Mouse (Mus musculus): ENCODE measurements around the gene Klhl11. TPM values are rescaled to one million over a fixed set of nuclear protein-coding genes. Genes with fewer than 3 reads are reported as not detected.
A peak's percentile ranks its signal among the peaks of the same experiment; 100 is the strongest.

The Klhl11 gene
- 10.9 and 12.3 TPM in 2 replicates for polyA plus RNA-seq (2014; fragmentation: Nextera tagmentation; extraction: Ambion mirVana)

GRCm38 (mm10) chr11:100472197-100472934 lies at the start of gene Klhl11:
Gene Klhl11, minus strand, starts transcription at chr11:100472741.
- Histone ChIP-seq H3K36me3 (ENCODE audit: insufficient read depth) (peaks cover 15% of the 10 kb centered on the region), H3K27me3 (ENCODE audit: insufficient read depth, low read length) (no peaks in the 10 kb centered on the region), H3K4me3 (ENCODE audit: low read depth, low read length) (peak within 1 kb of the TSS; percentile 96), H3K27ac (ENCODE audit: low read depth) (peak within 1 kb of the TSS; percentile 76; the same call in 1 of the 2 replicates), H3K9me3 (ENCODE audit: low read depth, low read length) (no peaks in the 10 kb centered on the region), H3K4me1 (ENCODE audit: insufficient read depth) (peaks cover 5% of the 10 kb centered on the region; the same call in 1 of the 2 replicates), H3K9ac (peak within 1 kb of the TSS; percentile 94), H3K4me2 (peak within 1 kb of the TSS; percentile 97)
- ATAC-seq (ENCODE audit: insufficient read depth): peak; percentile 89
- TF ChIP-seq CTCF (IDR thresholded peaks at IDR 0.05; ENCODE audit: low read depth): peak; percentile 77
- under 1% methylated on average over 83 of the region's 83 CpGs for WGBS
- DNase-seq: peak; percentile 97

GRCm38 (mm10) chr11:100520838-100521237 lies 48.3 kb upstream of the Klhl11 start:
- Histone ChIP-seq H3K4me2 (no peak overlapping the region), H3K9me3 (ENCODE audit: low read depth, low read length) (no peaks in the 10 kb centered on the region), H3K27me3 (ENCODE audit: insufficient read depth, low read length) (no peaks in the 10 kb centered on the region), H3K4me3 (ENCODE audit: low read depth, low read length) (no peak overlapping the region), H3K9ac (no peak overlapping the region), H3K27ac (ENCODE audit: low read depth) (no peak overlapping the region), H3K36me3 (ENCODE audit: insufficient read depth) (peaks cover 83% of the 10 kb centered on the region), H3K4me1 (ENCODE audit: insufficient read depth) (peaks cover 8% of the 10 kb centered on the region; the same call in 1 of the 2 replicates)
- no peak for DNase-seq
- TF ChIP-seq CTCF (IDR thresholded peaks at IDR 0.05; ENCODE audit: low read depth): no peak
- 63% methylated on average over 15 of the region's 15 CpGs for WGBS
- ATAC-seq (ENCODE audit: insufficient read depth): no peak

- Histone ChIP-seq H3K4me3 (ENCODE audit: low read depth, low read length) (no peak overlapping the region), H3K27ac (ENCODE audit: low read depth) (no peak overlapping the region), H3K4me1 (ENCODE audit: insufficient read depth) (no peaks in the 10 kb centered on the region), H3K36me3 (ENCODE audit: insufficient read depth) (peaks cover 94% of the 10 kb centered on the region), H3K9me3 (ENCODE audit: low read depth, low read length) (no peaks in the 10 kb centered on the region), H3K9ac (no peak overlapping the region), H3K4me2 (no peak overlapping the region), H3K27me3 (ENCODE audit: insufficient read depth, low read length) (no peaks in the 10 kb centered on the region)
- no peak for TF ChIP-seq CTCF (IDR thresholded peaks at IDR 0.05; ENCODE audit: low read depth)
- WGBS: 63% methylated on average over 7 of the region's 7 CpGs
- no peak for DNase-seq
- ATAC-seq (ENCODE audit: insufficient read depth): no peak
Observed at GRCm38 (mm10) chr11:100519188-100519587, 46.6 kb upstream of the Klhl11 start.

DNA sequence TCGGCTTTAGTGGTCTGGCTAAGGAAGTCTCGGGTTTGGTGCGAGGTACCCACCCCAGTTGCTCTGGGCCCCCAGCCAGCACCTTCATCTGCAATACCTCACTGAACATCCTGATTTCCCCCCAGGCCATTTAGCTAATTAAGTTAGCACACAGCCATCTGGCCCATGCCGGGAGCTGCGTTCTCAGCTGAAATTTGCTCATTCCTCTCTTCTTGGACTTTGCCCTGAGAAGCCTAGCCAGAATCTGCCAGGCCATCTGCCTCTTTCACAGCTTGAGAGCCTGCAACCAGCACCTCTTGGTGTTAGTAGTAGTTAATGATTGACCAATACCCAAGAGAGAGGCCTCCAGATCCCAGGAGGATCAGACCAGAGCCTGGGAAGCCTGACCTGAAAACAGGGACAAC lies 45.6 kb upstream of the Klhl11 start:
- 76% methylated on average over 5 of the region's 5 CpGs for WGBS

DNA sequence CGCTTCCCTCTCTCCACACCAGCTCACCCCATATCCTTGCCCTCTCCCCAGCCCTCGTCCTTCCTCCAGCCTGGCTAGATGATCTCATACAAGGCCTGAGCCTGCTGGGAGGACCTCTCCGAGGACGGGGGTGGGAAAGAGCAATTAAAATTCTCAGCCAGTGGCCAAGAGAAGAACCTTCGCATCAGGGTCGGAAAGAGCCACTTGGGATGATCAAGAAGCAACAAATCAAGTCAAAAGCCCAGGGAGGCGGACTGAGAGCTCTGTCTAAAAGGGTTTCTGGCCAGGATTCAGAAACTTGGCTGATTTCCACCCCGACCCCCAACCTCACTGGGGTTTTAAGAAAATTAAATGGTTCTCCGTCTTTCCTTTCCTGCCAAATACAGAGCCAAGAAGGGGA lies 43.8 kb upstream of the Klhl11 start:
- Histone ChIP-seq H3K4me2 (no peak overlapping the region), H3K4me1 (ENCODE audit: insufficient read depth) (no peaks in the 10 kb centered on the region), H3K27me3 (ENCODE audit: insufficient read depth, low read length) (no peaks in the 10 kb centered on the region), H3K27ac (ENCODE audit: low read depth) (no peak overlapping the region), H3K36me3 (ENCODE audit: insufficient read depth) (peaks cover 97% of the 10 kb centered on the region), H3K4me3 (ENCODE audit: low read depth, low read length) (no peak overlapping the region), H3K9me3 (ENCODE audit: low read depth, low read length) (no peaks in the 10 kb centered on the region), H3K9ac (no peak overlapping the region)
- ATAC-seq (ENCODE audit: insufficient read depth): no peak
- TF ChIP-seq CTCF (IDR thresholded peaks at IDR 0.05; ENCODE audit: low read depth): no peak
- 60% methylated on average over 9 of the region's 9 CpGs for WGBS
- DNase-seq: peak; percentile 54

More for the DNA sequence above, 45.6 kb upstream of the Klhl11 start:
- Histone ChIP-seq H3K27ac (ENCODE audit: low read depth) (no peak overlapping the region), H3K36me3 (ENCODE audit: insufficient read depth) (peaks cover 98% of the 10 kb centered on the region), H3K9ac (no peak overlapping the region), H3K4me3 (ENCODE audit: low read depth, low read length) (no peak overlapping the region), H3K4me1 (ENCODE audit: insufficient read depth) (no peaks in the 10 kb centered on the region), H3K27me3 (ENCODE audit: insufficient read depth, low read length) (no peaks in the 10 kb centered on the region), H3K4me2 (no peak overlapping the region), H3K9me3 (ENCODE audit: low read depth, low read length) (no peaks in the 10 kb centered on the region)
- DNase-seq (no peak), ATAC-seq (ENCODE audit: insufficient read depth) (no peak)
- TF ChIP-seq CTCF (IDR thresholded peaks at IDR 0.05; ENCODE audit: low read depth): no peak

GRCm38 (mm10) chr11:100515789-100516188 lies 43.2 kb upstream of the Klhl11 start:
- ATAC-seq (ENCODE audit: insufficient read depth): no peak
- H3K36me3 ChIP-seq (ENCODE audit: insufficient read depth): peaks cover 95% of the 10 kb centered on the region
- no peak for TF ChIP-seq CTCF (IDR thresholded peaks at IDR 0.05; ENCODE audit: low read depth)

GRCm38 (mm10) chr11:100515061-100515460 lies 42.5 kb upstream of the Klhl11 start:
- Histone ChIP-seq H3K4me3 (ENCODE audit: low read depth, low read length) (no peak overlapping the region), H3K9ac (no peak overlapping the region), H3K27ac (ENCODE audit: low read depth) (no peak overlapping the region), H3K9me3 (ENCODE audit: low read depth, low read length) (no peaks in the 10 kb centered on the region), H3K4me1 (ENCODE audit: insufficient read depth) (no peaks in the 10 kb centered on the region), H3K4me2 (no peak overlapping the region), H3K36me3 (ENCODE audit: insufficient read depth) (peaks cover 93% of the 10 kb centered on the region), H3K27me3 (ENCODE audit: insufficient read depth, low read length) (no peaks in the 10 kb centered on the region)
- no peak for TF ChIP-seq CTCF (IDR thresholded peaks at IDR 0.05; ENCODE audit: low read depth)
- 92% methylated on average over 9 of the region's 9 CpGs for WGBS
- ATAC-seq (ENCODE audit: insufficient read depth) (no peak), DNase-seq (no peak)

More at GRCm38 (mm10) chr11:100515789-100516188, 43.2 kb upstream of the Klhl11 start:
- 89% methylated on average over 9 of the region's 9 CpGs for WGBS
- no peak for DNase-seq
- H3K27me3 ChIP-seq (ENCODE audit: insufficient read depth, low read length): no peaks in the 10 kb centered on the region
- no peak overlapping the region for H3K9ac ChIP-seq
- H3K9me3 ChIP-seq (ENCODE audit: low read depth, low read length): no peaks in the 10 kb centered on the region
- H3K4me1 ChIP-seq (ENCODE audit: insufficient read depth): no peaks in the 10 kb centered on the region
- no peak overlapping the region for H3K4me3 ChIP-seq (ENCODE audit: low read depth, low read length)
- H3K4me2 ChIP-seq: no peak overlapping the region
- H3K27ac ChIP-seq (ENCODE audit: low read depth): no peak overlapping the region
